Mouse (Mus musculus): Measurements from ENCODE around the gene Sergef. TPM values are rescaled to one million over a fixed set of nuclear protein-coding genes. Genes with fewer than 3 reads are reported as not detected.

The Sergef gene
- total and polyA plus RNA-seq, 3 experiments = 10.9 to 36.2 (median 13.0) TPM

GRCm38 (mm10) chr7:46536456-46537097 is 103.0 kb downstream of the Sergef start:
- TF ChIP-seq GATA1 (IDR thresholded peaks at IDR 0.05; ENCODE audit: borderline replicate concordance, low read length) (no peak), TAL1 (conservative IDR thresholded peaks at IDR 0.05; ENCODE audit: low read depth, low read length) (no peak), GATA2 (IDR thresholded peaks at IDR 0.05; ENCODE audit: borderline replicate concordance, low read depth, low read length) (no peak), POLR2AphosphoS5 (IDR thresholded peaks at IDR 0.05; ENCODE audit: insufficient replicate concordance, low read depth, low read length) (no peak), CTCF (IDR thresholded peaks at IDR 0.05; ENCODE audit: low read depth, low read length) (no peak)
- peaks cover 50% of the 10 kb centered on the region for H3K36me3 ChIP-seq (replicated peaks)
- no peaks in the 10 kb centered on the region for H3K9me3 ChIP-seq (replicated peaks)
- H3K4me1 ChIP-seq (ENCODE audit: insufficient read depth, low read depth, low read length) = peaks cover 4% of the 10 kb centered on the region
- H3K4me3 ChIP-seq (ENCODE audit: low read depth, low read length) = no peak overlapping the region
- H3K27me3 ChIP-seq (ENCODE audit: insufficient read depth, low read length) = no peaks in the 10 kb centered on the region; the same call in 1 of the 2 replicates
- DNase-seq (ENCODE audit: low spot score) (no peak), ATAC-seq (ENCODE audit: extremely low read depth, insufficient number of reproducible peaks, low FRiP score, poor library complexity, severe bottlenecking) (no peak)

GRCm38 (mm10) chr7:46535429-46535799 is 104.2 kb downstream of the Sergef start:
- DNase-seq (ENCODE audit: low spot score) = no peak
- TF ChIP-seq POLR2AphosphoS5 (IDR thresholded peaks at IDR 0.05; ENCODE audit: insufficient replicate concordance, low read depth, low read length) (no peak), GATA1 (IDR thresholded peaks at IDR 0.05; ENCODE audit: borderline replicate concordance, low read length) (no peak), GATA2 (IDR thresholded peaks at IDR 0.05; ENCODE audit: borderline replicate concordance, low read depth, low read length) (no peak), CTCF (IDR thresholded peaks at IDR 0.05; ENCODE audit: low read depth, low read length) (no peak), TAL1 (conservative IDR thresholded peaks at IDR 0.05; ENCODE audit: low read depth, low read length) (no peak)
- H3K4me3 ChIP-seq (ENCODE audit: low read depth, low read length) = no peak overlapping the region
- H3K9me3 ChIP-seq (replicated peaks) = no peaks in the 10 kb centered on the region
- H3K4me1 ChIP-seq (ENCODE audit: insufficient read depth, low read depth, low read length) = peaks cover 4% of the 10 kb centered on the region
- H3K36me3 ChIP-seq (replicated peaks) = peaks cover 61% of the 10 kb centered on the region
- no peaks in the 10 kb centered on the region; the same call in 1 of the 2 replicates for H3K27me3 ChIP-seq (ENCODE audit: insufficient read depth, low read length)
- no peak for ATAC-seq (ENCODE audit: extremely low read depth, insufficient number of reproducible peaks, low FRiP score, poor library complexity, severe bottlenecking)

GRCm38 (mm10) chr7:46534767-46535428 is 104.7 kb downstream of the Sergef start:
- Histone ChIP-seq H3K9me3 (replicated peaks) (no peaks in the 10 kb centered on the region), H3K27me3 (ENCODE audit: insufficient read depth, low read length) (no peaks in the 10 kb centered on the region; the same call in 1 of the 2 replicates), H3K4me3 (ENCODE audit: low read depth, low read length) (no peak overlapping the region), H3K4me1 (ENCODE audit: insufficient read depth, low read depth, low read length) (peaks cover 4% of the 10 kb centered on the region), H3K36me3 (replicated peaks) (peaks cover 63% of the 10 kb centered on the region)
- DNase-seq (ENCODE audit: low spot score) (no peak), ATAC-seq (ENCODE audit: extremely low read depth, insufficient number of reproducible peaks, low FRiP score, poor library complexity, severe bottlenecking) (no peak)
- TF ChIP-seq GATA2 (IDR thresholded peaks at IDR 0.05; ENCODE audit: borderline replicate concordance, low read depth, low read length) (no peak), POLR2AphosphoS5 (IDR thresholded peaks at IDR 0.05; ENCODE audit: insufficient replicate concordance, low read depth, low read length) (no peak), TAL1 (conservative IDR thresholded peaks at IDR 0.05; ENCODE audit: low read depth, low read length) (no peak), GATA1 (IDR thresholded peaks at IDR 0.05; ENCODE audit: borderline replicate concordance, low read length) (no peak), CTCF (IDR thresholded peaks at IDR 0.05; ENCODE audit: low read depth, low read length) (no peak)

GRCm38 (mm10) chr7:46533518-46533917 is 106.1 kb downstream of the Sergef start:
- Histone ChIP-seq H3K9me3 (replicated peaks) (no peaks in the 10 kb centered on the region), H3K4me1 (ENCODE audit: insufficient read depth, low read depth, low read length) (peaks cover 4% of the 10 kb centered on the region), H3K36me3 (replicated peaks) (peaks cover 71% of the 10 kb centered on the region), H3K27me3 (ENCODE audit: insufficient read depth, low read length) (no peaks in the 10 kb centered on the region; the same call in 1 of the 2 replicates), H3K4me3 (ENCODE audit: low read depth, low read length) (no peak overlapping the region)
- TF ChIP-seq GATA2 (IDR thresholded peaks at IDR 0.05; ENCODE audit: borderline replicate concordance, low read depth, low read length) = no peak
- ATAC-seq (ENCODE audit: extremely low read depth, insufficient number of reproducible peaks, low FRiP score, poor library complexity, severe bottlenecking) = no peak
- no peak for DNase-seq (ENCODE audit: low spot score)

- Histone ChIP-seq H3K4me1 (ENCODE audit: insufficient read depth, low read depth, low read length) (peaks cover 4% of the 10 kb centered on the region), H3K9me3 (replicated peaks) (no peaks in the 10 kb centered on the region), H3K4me3 (ENCODE audit: low read depth, low read length) (no peak overlapping the region), H3K36me3 (replicated peaks) (peaks cover 64% of the 10 kb centered on the region), H3K27me3 (ENCODE audit: insufficient read depth, low read length) (no peaks in the 10 kb centered on the region; the same call in 1 of the 2 replicates)
- DNase-seq (ENCODE audit: low spot score) (no peak), ATAC-seq (ENCODE audit: extremely low read depth, insufficient number of reproducible peaks, low FRiP score, poor library complexity, severe bottlenecking) (no peak)
- TF ChIP-seq CTCF (IDR thresholded peaks at IDR 0.05; ENCODE audit: low read depth, low read length) = no peak
- no peak for TF ChIP-seq GATA2 (IDR thresholded peaks at IDR 0.05; ENCODE audit: borderline replicate concordance, low read depth, low read length)
- TF ChIP-seq TAL1 (conservative IDR thresholded peaks at IDR 0.05; ENCODE audit: low read depth, low read length) = no peak
- no peak for TF ChIP-seq GATA1 (IDR thresholded peaks at IDR 0.05; ENCODE audit: borderline replicate concordance, low read length)
- no peak for TF ChIP-seq POLR2AphosphoS5 (IDR thresholded peaks at IDR 0.05; ENCODE audit: insufficient replicate concordance, low read depth, low read length)
These were observed 108.3 kb downstream of the Sergef start for GRCm38 (mm10) chr7:46531345-46531744.

- H3K27me3 ChIP-seq (ENCODE audit: insufficient read depth, low read length) = no peaks in the 10 kb centered on the region
- peaks cover 61% of the 10 kb centered on the region for H3K36me3 ChIP-seq (replicated peaks)
- ATAC-seq (ENCODE audit: extremely low read depth, insufficient number of reproducible peaks, low FRiP score, poor library complexity, severe bottlenecking) = no peak
- H3K4me3 ChIP-seq (ENCODE audit: low read depth, low read length) = no peak overlapping the region
- no peaks in the 10 kb centered on the region for H3K4me1 ChIP-seq (ENCODE audit: insufficient read depth, low read depth, low read length)
- TF ChIP-seq GATA2 (IDR thresholded peaks at IDR 0.05; ENCODE audit: borderline replicate concordance, low read depth, low read length) = no peak
- TF ChIP-seq POLR2AphosphoS5 (IDR thresholded peaks at IDR 0.05; ENCODE audit: insufficient replicate concordance, low read depth, low read length) = no peak
- no peak for TF ChIP-seq CTCF (IDR thresholded peaks at IDR 0.05; ENCODE audit: low read depth, low read length)
- TF ChIP-seq TAL1 (conservative IDR thresholded peaks at IDR 0.05; ENCODE audit: low read depth, low read length) = no peak
- no peak for TF ChIP-seq GATA1 (IDR thresholded peaks at IDR 0.05; ENCODE audit: borderline replicate concordance, low read length)
- H3K9me3 ChIP-seq (replicated peaks) = no peaks in the 10 kb centered on the region
- no peak for DNase-seq (ENCODE audit: low spot score)
These were observed 109.7 kb downstream of the Sergef start for GRCm38 (mm10) chr7:46529930-46530329.

All from G1E (cell line).